Mouse (Mus musculus): ENCODE measurements around the gene Pitpna. TPM values are rescaled to one million over a fixed set of nuclear protein-coding genes. Genes with fewer than 3 reads are reported as not detected.
A peak's percentile ranks its signal among the peaks of the same experiment; 100 is the strongest.

The Pitpna gene
- total and polyA plus RNA-seq, 3 experiments = 67.8 to 709 (median 194) TPM

DNA sequence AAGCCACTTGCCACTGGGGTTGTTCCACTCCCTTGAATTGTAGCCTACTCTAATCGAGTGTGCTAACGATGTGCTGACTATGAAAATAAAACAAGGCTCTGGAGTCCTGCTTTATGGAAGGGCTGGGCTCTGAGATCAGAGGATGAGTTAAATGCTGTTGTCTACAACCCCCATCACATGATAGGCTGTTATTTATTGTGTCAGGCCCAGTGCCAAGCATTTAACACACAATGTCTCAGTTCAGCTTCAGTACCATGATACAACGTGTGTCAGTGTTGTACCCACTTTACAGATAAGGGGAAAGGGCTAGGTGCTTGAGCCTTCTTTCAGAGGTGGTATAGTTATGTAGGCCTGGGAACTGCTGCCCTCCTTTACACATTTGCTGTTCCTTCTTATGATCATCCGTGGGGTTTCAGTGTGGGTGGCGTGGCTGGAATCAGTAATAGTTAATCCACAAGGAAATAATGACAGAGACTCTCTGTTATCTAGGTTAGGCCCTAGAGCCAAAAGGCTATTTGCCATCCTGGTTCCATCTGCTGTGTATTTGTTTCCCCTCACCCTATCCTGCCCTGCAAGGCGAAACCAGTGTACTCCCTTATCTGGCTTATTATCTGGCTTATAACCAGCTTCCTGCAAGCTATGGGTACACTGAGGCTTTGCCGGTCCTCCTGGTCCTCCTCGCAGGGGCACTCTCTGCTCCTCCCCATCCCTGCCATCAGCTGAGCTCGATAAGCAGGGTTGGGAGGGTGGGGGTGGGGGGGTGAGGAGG lies 20.4 kb upstream of the Pitpna start (continued):
- TF ChIP-seq MAX (IDR thresholded peaks at IDR 0.05; ENCODE audit: low read length) = 0 out of 2 replicates have a peak, but pooled peaks have one; percentile 48
- TF ChIP-seq CHD1 (IDR thresholded peaks at IDR 0.05; ENCODE audit: low read depth, low read length) = no peak
- no peak for TF ChIP-seq MAFK (IDR thresholded peaks at IDR 0.05; ENCODE audit: borderline replicate concordance, low read depth, low read length)
- TF ChIP-seq RCOR1 (IDR thresholded peaks at IDR 0.05; ENCODE audit: low read depth, low read length) = no peak; the same call in 1 of the 2 replicates
- TF ChIP-seq MAZ (IDR thresholded peaks at IDR 0.05; ENCODE audit: low read depth, low read length) = peak; percentile 71
- no peak for TF ChIP-seq HCFC1 (IDR thresholded peaks at IDR 0.05; ENCODE audit: low read depth, low read length)
- no peak for TF ChIP-seq ZMIZ1 (IDR thresholded peaks at IDR 0.05; ENCODE audit: low read depth, low read length)
- TF ChIP-seq ZNF384 (IDR thresholded peaks at IDR 0.05; ENCODE audit: low read depth, low read length) = no peak
- TF ChIP-seq CTCF (IDR thresholded peaks at IDR 0.05 in 2 of 3, conservative IDR thresholded peaks at IDR 0.05 in 1 of 3; ENCODE audit: control insufficient read depth in 1 of 3, insufficient read depth in 1 of 3, low read depth in 2 of 3, low read length in 3 of 3, poor library complexity in 1 of 3, severe bottlenecking in 1 of 3) = no peak
- TF ChIP-seq UBTF (IDR thresholded peaks at IDR 0.05; ENCODE audit: borderline replicate concordance, insufficient read depth, low read depth, low read length) = no peak
- TF ChIP-seq E2F4 (IDR thresholded peaks at IDR 0.05; ENCODE audit: borderline replicate concordance, low read depth, low read length) = no peak
- no peak for TF ChIP-seq MEF2A (IDR thresholded peaks at IDR 0.05; ENCODE audit: extremely low read depth, insufficient replicate concordance, low read depth, low read length, poor library complexity, severe bottlenecking)
- TF ChIP-seq TBP (IDR thresholded peaks at IDR 0.05; ENCODE audit: low read depth, low read length) = no peak

DNA sequence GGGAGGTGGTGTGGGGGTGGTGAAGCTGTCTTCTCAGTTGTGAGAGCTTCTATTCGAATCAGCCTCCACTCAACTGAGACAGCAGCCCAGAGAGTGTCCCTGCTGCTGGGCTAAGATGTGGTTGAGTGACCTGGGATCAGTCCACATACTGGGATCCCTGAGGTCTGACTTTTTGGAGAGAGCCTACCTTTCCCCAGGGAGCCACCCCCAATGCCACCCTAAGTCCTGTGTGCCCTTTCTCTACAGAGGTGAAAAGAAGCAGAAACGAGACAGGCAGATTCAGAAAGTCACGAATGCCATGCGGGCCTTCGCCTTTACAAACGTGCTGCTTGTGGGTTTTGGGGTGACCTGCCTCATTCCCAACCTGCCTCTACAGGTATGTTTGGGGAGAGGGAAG lies 19.8 kb upstream of the Pitpna start:
- Histone ChIP-seq H3K9ac (ENCODE audit: control insufficient read depth, low read depth, low read length, poor library complexity, severe bottlenecking) (no peak overlapping the region), H3K27ac (ENCODE audit: control insufficient read depth, low read depth, low read length) (no peak overlapping the region), H3K9me3 (replicated peaks; ENCODE audit: insufficient read depth, low read length) (no peaks in the 10 kb centered on the region), H3K4me3 (ENCODE audit: control insufficient read depth in 1 of 2, insufficient read depth in 1 of 2, low read depth in 2 of 2, low read length in 2 of 2) (no peak overlapping the region), H3K36me3 (ENCODE audit: control insufficient read depth in 1 of 2, insufficient read depth in 2 of 2, low read length in 2 of 2) (peaks cover 0 to 26% of the 10 kb centered on the region in 2 experiments; a peak in 2 of 4 replicates), H3K27me3 (ENCODE audit: control insufficient read depth in 1 of 2, insufficient read depth in 2 of 2, low read length in 2 of 2) (no peaks in the 10 kb centered on the region), H3K4me1 (ENCODE audit: control insufficient read depth in 1 of 2, insufficient read depth in 2 of 2, low read length in 2 of 2) (peaks cover 10 to 35% of the 10 kb centered on the region in 2 experiments), H3K79me2 (ENCODE audit: control insufficient read depth, insufficient read depth, low read length, poor library complexity) (no peaks in the 10 kb centered on the region)
- DNase-seq (ENCODE audit: low read depth, low spot score) = no peak
- TF ChIP-seq ZNF384 (IDR thresholded peaks at IDR 0.05; ENCODE audit: low read depth, low read length) (no peak), NRF1 (IDR thresholded peaks at IDR 0.05; ENCODE audit: insufficient read depth, low read depth, low read length, poor library complexity, severe bottlenecking) (no peak), MYC (IDR thresholded peaks at IDR 0.05; ENCODE audit: low read depth, low read length) (no peak), USF1 (IDR thresholded peaks at IDR 0.05; ENCODE audit: low read depth, low read length) (no peak), GABPA (IDR thresholded peaks at IDR 0.05; ENCODE audit: low read depth, low read length) (no peak), CTCF (IDR thresholded peaks at IDR 0.05 in 2 of 3, conservative IDR thresholded peaks at IDR 0.05 in 1 of 3; ENCODE audit: control insufficient read depth in 1 of 3, insufficient read depth in 1 of 3, low read depth in 2 of 3, low read length in 3 of 3, poor library complexity in 1 of 3, severe bottlenecking in 1 of 3) (no peak), POLR2AphosphoS2 (IDR thresholded peaks at IDR 0.05; ENCODE audit: low read length) (no peak), ELF1 (IDR thresholded peaks at IDR 0.05; ENCODE audit: low read depth, low read length) (no peak), MEF2A (IDR thresholded peaks at IDR 0.05; ENCODE audit: extremely low read depth, insufficient replicate concordance, low read depth, low read length, poor library complexity, severe bottlenecking) (no peak), JUND (IDR thresholded peaks at IDR 0.05; ENCODE audit: low read depth, low read length) (no peak), TCF12 (IDR thresholded peaks at IDR 0.05; ENCODE audit: low read depth, low read length) (no peak), MXI1 (IDR thresholded peaks at IDR 0.05; ENCODE audit: low read depth, low read length) (no peak), POLR2AphosphoS5 (IDR thresholded peaks at IDR 0.05; ENCODE audit: borderline replicate concordance, low read depth, low read length) (no peak), EP300 (IDR thresholded peaks at IDR 0.05; ENCODE audit: low read depth in 1 of 2, low read length in 2 of 2) (no peak), MAZ (IDR thresholded peaks at IDR 0.05; ENCODE audit: low read depth, low read length) (no peak), CHD2 (IDR thresholded peaks at IDR 0.05; ENCODE audit: low read length) (no peak), HCFC1 (IDR thresholded peaks at IDR 0.05; ENCODE audit: low read depth, low read length) (no peak), GATA1 (IDR thresholded peaks at IDR 0.05; ENCODE audit: low read depth, low read length) (no peak), NELFE (IDR thresholded peaks at IDR 0.05; ENCODE audit: low read depth, low read length) (no peak)

Data from MEL (cell line).